Mouse (Mus musculus) adrenal gland, adult 18-20 months (tissue): Measurements from ENCODE around the gene Sox14. TPM values are rescaled to one million over a fixed set of nuclear protein-coding genes. Genes with fewer than 3 reads are reported as not detected.
A peak's percentile ranks its signal among the peaks of the same experiment; 100 is the strongest.

Source experiments
- DNase-seq, 2 experiments: peaks; one replicate each; pipeline ENCODE4 v3.0.0; 2021 to 2022; ENCODE audit warnings: low spot score in 2 of 2
- total RNA-seq, 2 experiments: library from RNA; stranded (reverse); gene quantifications; 1 replicate in 1 of 2; 2 replicates in 1 of 2; pipeline ENCODE4 v1.2.3; 2021

Sox14 gene
- total RNA-seq, 2 experiments from 2014 or later = not detected

DNA sequence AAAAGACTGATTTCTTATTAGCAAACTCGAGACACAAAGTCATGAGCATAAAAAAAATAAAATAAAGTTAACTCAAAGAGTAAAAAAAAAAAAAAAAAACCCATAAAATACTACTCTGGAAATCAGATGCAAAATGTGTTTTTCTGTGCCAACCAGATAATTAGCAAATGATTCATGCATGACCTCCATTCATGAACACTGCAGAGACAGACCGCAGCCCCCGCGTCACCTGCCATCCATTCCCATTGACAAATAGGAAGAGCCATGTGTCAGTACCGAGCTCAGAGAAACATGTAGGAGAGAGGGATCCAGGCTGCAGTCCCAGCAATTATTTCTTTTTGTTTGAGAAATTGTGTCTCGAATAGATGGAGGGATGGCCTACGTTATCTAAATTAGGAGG, 25.6 kb downstream of the Sox14 start:
- no peak for DNase-seq

DNA sequence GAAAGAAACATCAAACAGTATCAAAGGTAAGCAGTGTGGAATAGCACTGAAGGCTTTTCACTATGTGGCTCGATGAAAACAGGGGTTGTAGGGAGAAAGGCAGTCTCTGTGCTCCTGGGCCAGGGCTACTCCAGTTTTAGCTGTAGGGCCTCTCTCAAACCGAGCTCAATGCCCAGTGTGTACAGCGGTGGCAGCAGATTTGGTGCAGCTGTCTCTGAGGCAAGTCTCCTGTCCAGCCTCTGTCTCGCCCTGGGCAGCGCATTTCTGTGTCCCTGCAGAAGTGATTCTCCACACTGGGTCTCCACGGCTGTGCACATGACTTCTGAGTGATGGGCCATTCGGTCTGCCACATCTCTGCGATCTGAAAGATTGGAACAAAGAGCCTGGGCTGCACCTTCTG, 27.6 kb downstream of the Sox14 start:
- DNase-seq = no peak

DNA sequence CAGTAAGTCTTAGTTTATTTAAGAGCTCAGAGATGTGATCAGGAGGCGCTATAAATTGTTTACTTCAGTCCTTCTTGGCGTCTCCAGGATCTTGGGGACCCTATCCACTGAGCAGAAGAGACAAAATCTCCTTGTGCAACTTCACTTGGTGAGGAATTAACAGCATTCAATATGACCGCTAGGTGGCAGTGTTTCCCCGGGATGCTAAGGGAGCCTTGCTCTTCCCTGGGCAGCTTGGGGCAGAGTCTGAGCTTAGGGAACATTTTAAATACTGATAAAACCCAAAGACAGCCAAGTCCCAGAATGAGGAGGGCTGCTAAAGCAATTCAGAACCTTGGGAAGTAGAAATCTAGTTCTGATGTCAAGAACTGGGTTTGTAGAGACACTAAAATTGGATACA, 29.1 kb downstream of the Sox14 start:
- peak; percentile 59 to 62 for DNase-seq

DNA sequence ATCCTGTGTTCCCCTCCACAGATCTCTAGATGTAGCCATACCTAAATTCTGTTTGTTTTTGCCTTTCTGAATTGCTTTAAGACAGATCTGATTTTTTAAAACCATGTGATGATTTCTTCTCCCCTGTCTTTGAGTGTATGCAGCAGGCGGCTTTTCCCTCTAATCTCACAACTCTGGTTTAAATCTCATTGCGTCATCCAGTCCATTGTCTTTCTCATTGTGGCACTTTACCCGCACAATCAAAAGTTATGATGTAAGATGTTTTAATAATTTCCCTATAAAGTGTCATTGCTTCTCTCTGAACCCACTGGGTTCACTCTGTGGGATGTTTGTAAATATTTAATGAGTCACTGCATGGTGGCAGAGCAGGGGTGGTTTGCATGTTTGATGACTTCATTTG, 36.6 kb downstream of the Sox14 start:
- DNase-seq = no peak

DNA sequence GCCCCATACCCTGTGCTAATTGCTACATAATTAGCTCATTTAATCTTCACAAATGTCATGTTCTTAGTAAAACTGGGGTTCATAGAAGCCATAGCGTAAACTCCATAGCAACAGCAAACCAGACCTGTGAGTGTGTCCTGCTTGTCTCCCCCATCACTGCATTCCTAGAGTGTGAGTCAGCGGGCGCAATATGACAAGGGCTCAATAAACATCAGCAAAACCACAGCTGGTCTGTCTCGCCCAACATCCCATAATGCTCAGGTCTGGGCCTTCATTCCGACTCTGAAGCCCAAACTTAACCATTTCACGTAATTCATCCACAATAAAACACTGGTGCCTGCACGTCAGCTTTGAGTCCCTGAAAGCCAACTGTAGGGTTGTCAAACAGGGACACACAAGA, 37.1 kb downstream of the Sox14 start:
- DNase-seq = no peak

DNA sequence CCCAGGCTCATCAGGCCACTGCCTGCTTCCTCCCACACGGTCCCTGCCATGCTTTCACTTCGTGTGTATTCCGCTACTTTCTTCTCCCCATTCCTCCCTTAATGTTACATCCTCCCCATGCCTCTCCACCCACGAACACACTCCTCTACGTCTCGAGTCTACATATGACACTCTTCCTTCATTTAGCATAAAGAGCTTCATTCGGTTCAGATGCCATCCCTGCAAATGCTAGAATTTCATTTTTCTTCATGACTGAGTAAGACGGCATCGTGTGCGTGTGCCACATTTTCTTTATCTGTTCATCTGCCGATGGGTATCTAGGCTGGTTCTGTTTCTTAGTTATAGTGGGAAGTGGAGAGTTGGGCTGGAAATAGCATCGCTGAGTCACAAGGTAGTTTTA, 39.3 kb downstream of the Sox14 start:
- DNase-seq = no peak

DNA sequence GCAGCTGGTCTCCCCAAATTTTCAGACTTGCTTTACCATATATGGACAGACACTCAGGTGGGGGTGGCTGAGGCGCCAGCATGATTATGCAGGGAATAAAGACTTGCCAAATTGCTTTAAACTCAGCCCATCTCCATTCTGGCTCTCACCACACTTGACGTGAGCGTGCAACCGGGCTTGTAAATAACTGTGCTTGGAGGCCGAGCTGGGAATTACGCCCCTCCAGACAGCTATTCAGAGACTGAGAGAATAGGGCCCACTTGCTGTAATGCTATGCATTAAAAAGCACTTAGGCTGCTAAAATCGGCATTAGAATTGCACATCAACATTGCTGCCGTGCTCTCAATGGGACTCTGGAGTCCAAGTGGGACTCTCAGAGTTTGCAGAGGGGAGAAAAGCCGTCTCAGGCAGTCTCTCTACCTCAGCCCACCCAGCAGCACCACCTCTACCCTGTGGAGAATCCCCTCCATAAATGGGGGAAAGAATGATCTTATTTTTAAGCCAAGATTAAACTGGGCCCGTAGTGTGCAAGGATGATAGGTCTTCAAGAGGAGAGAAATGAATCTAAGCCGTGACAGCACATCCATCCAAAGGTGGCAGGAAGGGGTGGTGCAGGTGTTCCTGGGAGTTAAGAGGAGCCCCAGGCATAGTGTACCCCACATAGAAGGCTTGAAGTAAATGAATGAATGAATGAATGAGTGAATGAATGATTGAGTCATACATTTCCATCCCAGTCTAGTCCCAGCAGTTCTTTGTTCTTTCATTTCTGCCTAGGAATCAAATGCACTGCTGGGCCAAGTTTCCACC, 40.1 kb downstream of the Sox14 start:
- no peak for DNase-seq

Other genes with a start within 250 kb of the Sox14 start
- gene Dzip1l, start 246.7 kb downstream of the Sox14 start, total RNA-seq = 1 to 10 TPM; 3.0 to 4.3 TPM
- not detected for gene Cldn18, start 158.9 kb downstream of the Sox14 start, total RNA-seq